Mouse (Mus musculus): Measurements from ENCODE around the gene Impdh1. TPM values are rescaled to one million over a fixed set of nuclear protein-coding genes. Genes with fewer than 3 reads are reported as not detected.

The Impdh1 gene
- 10 to 100 TPM; 28.5 to 31.0 TPM for total RNA-seq (2023)

GRCm38 (mm10) chr6:29215881-29216501 is at the start of gene Impdh1:
Gene Impdh1, minus strand, starts transcription at chr6:29216364.

GRCm38 (mm10) chr6:29178888-29179658 is 37.1 kb downstream of the Impdh1 start, which contains the start of gene Prrt4:
Gene Prrt4, minus strand, starts transcription at chr6:29179584.

GRCm38 (mm10) chr6:29164314-29165244 is 51.6 kb downstream of the Impdh1 start, which contains the start of gene Rbm28:
Gene Rbm28, minus strand, starts transcription at chr6:29165006.

Other genes starting within 250 kb of the Impdh1 start
- not detected for gene Lep, start 156.1 kb downstream of the Impdh1 start, total RNA-seq (2023)
- gene Rbm28, start 51.4 kb downstream of the Impdh1 start, total RNA-seq (2023): 10 to 100 TPM; 18.0 to 24.4 TPM
- gene Prrt4, start 36.8 kb downstream of the Impdh1 start, total RNA-seq (2023): not detected
- 1 to 10 TPM; 3.2 to 4.4 TPM for gene Hilpda, start 56.1 kb upstream of the Impdh1 start, total RNA-seq (2023)
- not detected for gene Fam71f2, start 63.2 kb upstream of the Impdh1 start, total RNA-seq (2023)
- not detected for gene Fam71f1, start 102.8 kb upstream of the Impdh1 start, total RNA-seq (2023)
- 10 to 100 TPM; 33.1 to 38.9 TPM for gene Calu, start 131.7 kb upstream of the Impdh1 start, total RNA-seq (2023)
- not detected for gene Opn1sw, start 172.1 kb upstream of the Impdh1 start, total RNA-seq (2023)
- gene Ccdc136, start 179.9 kb upstream of the Impdh1 start, total RNA-seq (2023): under 1 TPM in 1 of 2 experiments, not detected in 1; 0.11 TPM
- not detected for gene Flnc, start 216.9 kb upstream of the Impdh1 start, total RNA-seq (2023)

Measured in neutrophil, adult 59 days (primary cell).